10 mouse cellular contexts compared by ENCODE assay signal in genomic region chr9:109685299-109685698, GRCm38 (mm10). TPM values are rescaled to one million over a fixed set of nuclear protein-coding genes. Genes with fewer than 3 reads are reported as not detected.
A peak's percentile ranks its signal among the peaks of the same experiment; 100 is the strongest.
DNase-seq lines count a peak whose midpoint lies in the region; ATAC-seq lines count a peak whose summit lies in the region.
"Had no signal": no experiment of that assay in that cellular context is flagged by ENCODE, and none has a peak within 500 bp of the region (broad histone marks: within the 10 kb centered on the region; RNA-seq: fewer than 3 reads in every experiment).

No protein-coding gene starts in this region.

- H3K4me2 ChIP-seq in midbrain, embryonic 15.5 days = no peak overlapping the region

- H3K4me1 ChIP-seq in midbrain, embryonic 10.5 days = no peaks in the 10 kb centered on the region
- H3K4me1 ChIP-seq in midbrain, embryonic 15.5 days = no peaks in the 10 kb centered on the region

- no peaks in the 10 kb centered on the region for H3K9me3 ChIP-seq in midbrain, embryonic 10.5 days (replicated peaks)
- H3K9me3 ChIP-seq in midbrain, embryonic 15.5 days = no peaks in the 10 kb centered on the region

- no peaks in the 10 kb centered on the region for H3K27me3 ChIP-seq in midbrain, embryonic 10.5 days (ENCODE audit: low read depth, poor library complexity, severe bottlenecking)
- H3K27me3 ChIP-seq in midbrain, embryonic 15.5 days (replicated peaks) = no peaks in the 10 kb centered on the region

- WGBS in midbrain, embryonic 10.5 days = 3% methylated on average over 1 of the region's 1 CpGs
- 3% methylated on average over 1 of the region's 1 CpGs for WGBS in midbrain, embryonic 15.5 days

- ATAC-seq in midbrain, embryonic 15.5 days (replicated peaks) = no peak
- ATAC-seq in erythroblast, adult 5-6 weeks (replicated peaks; ENCODE audit: low FRiP score, poor library complexity, severe bottlenecking) = no peak; the same call in 1 of the 2 replicates

- no peak overlapping the region for H3K27ac ChIP-seq in midbrain, embryonic 10.5 days (replicated peaks)
- no peak overlapping the region for H3K27ac ChIP-seq in midbrain, embryonic 15.5 days

- intact Hi-C loops in heart, postnatal 10 days (cut with DNase I) = loop anchor here (1.0 to 2.0 kb wide), 2 partner anchors 147 to 178 kb away; partner anchors contain the start of gene Nme6
- intact Hi-C loops in left cerebral cortex, postnatal 14 days (cut with DNase I) = no loop called here

- peak; percentile 24 for DNase-seq in midbrain, embryonic 10.5 days (ENCODE audit: low spot score)
- peak; percentile 71 for DNase-seq in NIH3T3 (ENCODE audit: low read depth)
- peak; percentile 3 for DNase-seq in c-Kit-positive CD71-positive TER-119-negative erythroid progenitor cells, embryonic 14.5 days (ENCODE audit: low read depth)
- peak; percentile 45 to 74 for DNase-seq in heart, postnatal 10 days
- peak; percentile 5 to 12 for DNase-seq in left cerebral cortex, postnatal 14 days (ENCODE audit: low spot score in 2 of 2)
- peak; percentile 13 for DNase-seq in retina, postnatal 7 days (ENCODE audit: low read depth, low spot score)

- H3K4me3 ChIP-seq in midbrain, embryonic 10.5 days = no peak overlapping the region
- no peak overlapping the region for H3K4me3 ChIP-seq in midbrain, embryonic 15.5 days

- H3K36me3 ChIP-seq in midbrain, embryonic 10.5 days = no peaks in the 10 kb centered on the region
- no peaks in the 10 kb centered on the region for H3K36me3 ChIP-seq in midbrain, embryonic 15.5 days (replicated peaks)

- H3K9ac ChIP-seq in midbrain, embryonic 15.5 days = no peak overlapping the region

RNA-seq across cellular contexts. Expression of gene Fbxw18, which starts 17.2 kb away (rescaled TPM):
- polyA plus RNA-seq in midbrain, embryonic 10.5 days (2016; fragmentation: Nextera tagmentation; extraction: Ambion mirVana) = 0.22 TPM in 1 of 2 replicates, not detected in the other
- 0.11 and 0.18 TPM in 2 replicates for polyA plus RNA-seq in midbrain, embryonic 15.5 days (2015; fragmentation: Nextera tagmentation; extraction: Ambion mirVana)
- not detected for total RNA-seq in heart, postnatal 10 days (2021)
- not detected for total RNA-seq in left cerebral cortex, postnatal 14 days (2021)
- not detected in 2 replicates for total RNA-seq in erythroblast, adult 5-6 weeks (2015; ENCODE audit: low replicate concordance)
- not detected in 2 replicates for total RNA-seq in erythroblast, adult 5-6 weeks (2017; ENCODE audit: low replicate concordance)
- polyA plus RNA-seq: lung, embryonic 16.5 days; stomach, embryonic 16.5 days had no signal

RNA-seq across cellular contexts. Expression of gene Fbxw25, which starts 20.8 kb away (rescaled TPM):
- polyA plus RNA-seq in midbrain, embryonic 10.5 days (2016; fragmentation: Nextera tagmentation; extraction: Ambion mirVana) = not detected in 2 replicates
- polyA plus RNA-seq in midbrain, embryonic 15.5 days (2015; fragmentation: Nextera tagmentation; extraction: Ambion mirVana) = not detected in 2 replicates
- not detected for total RNA-seq in heart, postnatal 10 days (2021)
- total RNA-seq in left cerebral cortex, postnatal 14 days (2021) = not detected
- total RNA-seq in erythroblast, adult 5-6 weeks (2015; ENCODE audit: low replicate concordance) = not detected in 2 replicates
- not detected in 2 replicates for total RNA-seq in erythroblast, adult 5-6 weeks (2017; ENCODE audit: low replicate concordance)
- polyA plus RNA-seq: lung, embryonic 16.5 days; stomach, embryonic 16.5 days had no signal

RNA-seq across cellular contexts. Expression of gene Fbxw24, which starts 59.4 kb away (rescaled TPM):
- not detected in 2 replicates for polyA plus RNA-seq in midbrain, embryonic 10.5 days (2016; fragmentation: Nextera tagmentation; extraction: Ambion mirVana)
- 0.23 TPM in 1 of 2 replicates, not detected in the other for polyA plus RNA-seq in midbrain, embryonic 15.5 days (2015; fragmentation: Nextera tagmentation; extraction: Ambion mirVana)
- total RNA-seq in heart, postnatal 10 days (2021) = not detected
- not detected for total RNA-seq in left cerebral cortex, postnatal 14 days (2021)
- not detected in 2 replicates for total RNA-seq in erythroblast, adult 5-6 weeks (2015; ENCODE audit: low replicate concordance)
- total RNA-seq in erythroblast, adult 5-6 weeks (2017; ENCODE audit: low replicate concordance) = not detected in 2 replicates
- polyA plus RNA-seq: lung, embryonic 16.5 days; stomach, embryonic 16.5 days had no signal

Comparison
In these comparisons a context has a peak if more than half of its experiments do, and no peak if none do; other contexts are left out.
1. DNase-seq: peak in every context shown above with its lines; median percentile 71 in NIH3T3; 60 in heart, postnatal 10 days; 24 in midbrain, embryonic 10.5 days; 13 in retina, postnatal 7 days; 8 in left cerebral cortex, postnatal 14 days; 3 in c-Kit-positive CD71-positive TER-119-negative erythroid progenitor cells, embryonic 14.5 days.